Mouse (Mus musculus): ENCODE data around the gene Arpc1a. TPM values are rescaled to one million over a fixed set of nuclear protein-coding genes. Genes with fewer than 3 reads are reported as not detected.

Gene Arpc1a
- polyA plus RNA-seq, 1 experiment: 149 TPM

DNA sequence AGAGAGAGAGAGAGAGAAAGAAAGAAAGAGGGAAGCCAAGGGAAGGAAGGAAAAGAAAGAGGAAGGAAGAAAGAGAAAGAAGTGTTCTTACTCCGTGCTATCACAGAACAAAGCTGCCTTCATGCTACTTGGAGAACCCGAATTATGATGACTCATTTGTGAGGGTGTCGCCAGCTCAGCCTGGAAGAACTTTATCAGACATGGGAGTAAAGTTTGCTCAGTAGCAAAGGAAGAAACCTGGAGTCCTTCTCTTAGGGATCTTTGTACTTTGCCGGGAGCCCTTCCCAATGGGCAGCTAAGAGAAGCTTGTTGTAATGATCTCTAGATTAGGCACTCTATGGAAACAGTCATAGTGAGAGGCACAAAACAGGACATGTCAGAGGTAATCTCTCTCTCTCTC lies 19.1 kb downstream of the Arpc1a start:
- H3K27ac ChIP-seq (ENCODE audit: control insufficient read depth, insufficient read depth, low read length): no peak overlapping the region
- TF ChIP-seq POLR2A (IDR thresholded peaks at IDR 0.05; ENCODE audit: control insufficient read depth, extremely low read depth, insufficient read depth, low read length, poor library complexity): no peak
- no peak for TF ChIP-seq CTCF (IDR thresholded peaks at IDR 0.05; ENCODE audit: borderline replicate concordance, control insufficient read depth, extremely low read depth, insufficient read depth, low read length, poor library complexity)

DNA sequence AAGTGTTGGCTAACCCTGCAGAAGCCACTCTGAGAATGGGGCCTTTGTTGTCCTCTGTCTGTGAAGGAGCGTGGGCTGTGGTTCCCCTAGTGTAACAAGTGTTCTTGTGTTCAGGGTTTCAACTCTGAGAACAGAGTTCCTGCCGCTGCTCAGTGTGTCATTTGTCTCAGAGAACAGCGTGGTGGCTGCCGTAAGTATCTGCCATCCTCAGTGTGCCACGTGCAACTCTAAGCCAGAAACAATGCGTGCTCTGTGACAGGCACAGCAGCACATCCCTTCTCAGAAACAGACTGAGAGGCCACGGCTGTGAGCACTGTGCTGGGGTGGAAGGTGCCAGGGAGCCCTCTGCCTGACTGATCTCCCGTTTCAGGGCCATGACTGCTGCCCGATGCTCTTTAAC lies 20.7 kb downstream of the Arpc1a start:
- TF ChIP-seq POLR2A (IDR thresholded peaks at IDR 0.05; ENCODE audit: control insufficient read depth, extremely low read depth, insufficient read depth, low read length, poor library complexity) (no peak), CTCF (IDR thresholded peaks at IDR 0.05; ENCODE audit: borderline replicate concordance, control insufficient read depth, extremely low read depth, insufficient read depth, low read length, poor library complexity) (no peak)
- no peaks in the 10 kb centered on the region for H3K4me1 ChIP-seq (replicated peaks; ENCODE audit: control insufficient read depth, insufficient read depth, low read length)
- H3K36me3 ChIP-seq (ENCODE audit: control insufficient read depth, insufficient read depth, low read length): peaks cover 89% of the 10 kb centered on the region
- no peak overlapping the region for H3K27ac ChIP-seq (ENCODE audit: control insufficient read depth, insufficient read depth, low read length)
- WGBS: 96% methylated on average over 9 of the region's 9 CpGs
- H3K27me3 ChIP-seq (ENCODE audit: control insufficient read depth, insufficient read depth, low read length): no peaks in the 10 kb centered on the region
- no peak overlapping the region for H3K4me3 ChIP-seq (ENCODE audit: control insufficient read depth, insufficient read depth, low read length)
- no peak for DNase-seq

More for the DNA sequence above, 19.1 kb downstream of the Arpc1a start:
- no peaks in the 10 kb centered on the region for H3K4me1 ChIP-seq (replicated peaks; ENCODE audit: control insufficient read depth, insufficient read depth, low read length)
- H3K27me3 ChIP-seq (ENCODE audit: control insufficient read depth, insufficient read depth, low read length): no peaks in the 10 kb centered on the region
- no peak for DNase-seq
- no peak overlapping the region for H3K4me3 ChIP-seq (ENCODE audit: control insufficient read depth, insufficient read depth, low read length)
- WGBS: 87% methylated on average over 4 of the region's 4 CpGs
- peaks cover 92% of the 10 kb centered on the region for H3K36me3 ChIP-seq (ENCODE audit: control insufficient read depth, insufficient read depth, low read length)

DNA sequence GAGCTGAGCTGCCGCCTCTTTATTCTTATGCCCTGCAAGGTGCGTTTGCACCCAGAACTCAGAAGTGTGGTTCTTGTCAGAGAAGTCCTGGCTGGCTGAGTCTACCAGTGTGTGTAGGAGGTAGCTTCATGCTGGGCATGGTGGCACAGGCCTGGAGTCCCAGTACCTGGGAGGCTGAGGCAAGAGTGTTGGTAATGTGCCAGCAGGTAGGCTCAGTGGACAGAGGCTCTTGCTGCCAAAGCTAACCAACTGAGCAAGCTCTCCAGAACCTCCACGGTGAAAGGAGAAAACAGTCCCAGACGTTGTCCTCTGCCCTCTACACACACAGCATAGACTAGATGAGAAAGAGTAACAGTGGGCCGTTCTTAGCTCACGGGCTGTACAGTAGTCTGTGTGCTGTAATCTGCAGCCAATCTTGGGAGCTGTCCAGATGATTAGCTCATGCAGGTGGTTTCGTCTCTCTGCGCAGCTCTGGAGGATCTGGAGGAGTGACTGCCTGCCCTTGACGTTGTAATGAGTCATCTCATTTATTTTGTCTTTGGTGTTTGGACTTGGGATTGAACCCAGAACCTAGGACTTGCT lies 22.2 kb downstream of the Arpc1a start:
- DNase-seq: no peak
- no peaks in the 10 kb centered on the region for H3K27me3 ChIP-seq (ENCODE audit: control insufficient read depth, insufficient read depth, low read length)
- no peak overlapping the region for H3K4me3 ChIP-seq (ENCODE audit: control insufficient read depth, insufficient read depth, low read length)
- H3K4me1 ChIP-seq (replicated peaks; ENCODE audit: control insufficient read depth, insufficient read depth, low read length): no peaks in the 10 kb centered on the region
- 95% methylated on average over 9 of the region's 9 CpGs for WGBS
- peaks cover 75% of the 10 kb centered on the region for H3K36me3 ChIP-seq (ENCODE audit: control insufficient read depth, insufficient read depth, low read length)
- no peak overlapping the region for H3K27ac ChIP-seq (ENCODE audit: control insufficient read depth, insufficient read depth, low read length)
- TF ChIP-seq POLR2A (IDR thresholded peaks at IDR 0.05; ENCODE audit: control insufficient read depth, extremely low read depth, insufficient read depth, low read length, poor library complexity): no peak
- no peak for TF ChIP-seq CTCF (IDR thresholded peaks at IDR 0.05; ENCODE audit: borderline replicate concordance, control insufficient read depth, extremely low read depth, insufficient read depth, low read length, poor library complexity)

DNA sequence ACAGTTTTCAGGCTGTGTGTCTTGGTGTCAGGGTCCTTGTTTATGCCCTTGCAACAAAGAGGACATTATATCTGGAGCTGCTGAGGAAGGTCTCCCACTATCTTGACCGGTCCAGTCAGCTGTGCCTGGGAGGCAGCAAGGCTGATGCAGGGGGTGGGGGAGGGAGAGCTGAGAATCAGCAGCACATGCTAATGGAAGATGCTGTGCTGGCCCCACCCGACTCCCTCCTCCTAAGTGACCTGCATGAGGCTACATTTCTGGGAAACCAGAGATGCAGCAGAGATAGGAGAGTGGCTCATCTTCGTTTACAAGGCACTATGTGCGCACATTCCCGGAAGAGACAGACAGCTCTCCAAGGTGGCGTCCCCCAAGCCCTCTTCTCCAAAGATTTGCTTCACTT lies 26.8 kb downstream of the Arpc1a start:
- 94% methylated on average over 6 of the region's 6 CpGs for WGBS
- peaks cover 33% of the 10 kb centered on the region for H3K36me3 ChIP-seq (ENCODE audit: control insufficient read depth, insufficient read depth, low read length)
- TF ChIP-seq POLR2A (IDR thresholded peaks at IDR 0.05; ENCODE audit: control insufficient read depth, extremely low read depth, insufficient read depth, low read length, poor library complexity) (no peak), CTCF (IDR thresholded peaks at IDR 0.05; ENCODE audit: borderline replicate concordance, control insufficient read depth, extremely low read depth, insufficient read depth, low read length, poor library complexity) (no peak)
- H3K4me1 ChIP-seq (replicated peaks; ENCODE audit: control insufficient read depth, insufficient read depth, low read length): peaks cover 10% of the 10 kb centered on the region
- DNase-seq: no peak
- no peak overlapping the region for H3K27ac ChIP-seq (ENCODE audit: control insufficient read depth, insufficient read depth, low read length)
- H3K27me3 ChIP-seq (ENCODE audit: control insufficient read depth, insufficient read depth, low read length): no peaks in the 10 kb centered on the region
- H3K4me3 ChIP-seq (ENCODE audit: control insufficient read depth, insufficient read depth, low read length): no peak overlapping the region

DNA sequence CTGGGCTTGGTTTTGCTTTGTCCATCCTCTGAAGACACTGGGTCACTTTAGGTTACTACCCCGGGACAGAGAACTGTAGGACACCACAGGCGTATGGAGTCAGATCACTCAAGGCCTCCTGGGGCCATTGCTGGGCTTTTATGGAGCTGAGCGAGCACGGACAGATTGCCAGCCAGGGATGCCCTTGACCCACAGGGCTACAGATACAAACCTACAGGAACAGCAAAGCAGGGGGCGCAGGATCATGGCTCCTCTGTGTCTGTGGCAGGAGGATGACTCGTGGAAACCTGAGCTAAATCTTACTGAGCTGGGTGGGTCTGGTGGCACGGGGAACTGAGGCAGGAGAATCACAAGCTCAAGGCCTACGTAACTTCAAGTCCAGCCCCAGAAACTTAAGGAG lies 28.9 kb downstream of the Arpc1a start:
- H3K36me3 ChIP-seq (ENCODE audit: control insufficient read depth, insufficient read depth, low read length): peaks cover 12% of the 10 kb centered on the region

DNA sequence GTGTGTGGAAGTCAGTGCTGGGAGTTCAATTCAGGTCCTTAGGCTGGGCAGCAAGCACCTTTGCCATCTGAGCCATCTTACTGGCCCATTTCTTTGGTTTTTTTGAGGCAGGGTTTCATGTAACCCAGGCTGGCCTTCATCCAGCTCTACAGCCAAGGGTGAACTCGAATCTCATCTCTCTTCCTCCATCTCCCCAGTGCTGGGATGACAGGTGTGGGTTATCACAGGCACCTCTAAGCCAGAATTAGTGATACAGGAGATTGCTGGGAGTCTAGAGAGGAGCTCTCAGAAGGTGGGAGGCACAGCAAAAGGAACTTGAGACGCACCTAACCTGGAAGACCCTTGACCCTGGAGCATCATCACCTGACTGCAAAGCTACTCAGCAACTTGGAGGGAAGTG lies 29.8 kb downstream of the Arpc1a start:
- 25% methylated on average over 2 of the region's 2 CpGs for WGBS
- TF ChIP-seq CTCF (IDR thresholded peaks at IDR 0.05; ENCODE audit: borderline replicate concordance, control insufficient read depth, extremely low read depth, insufficient read depth, low read length, poor library complexity): no peak
- no peak for TF ChIP-seq POLR2A (IDR thresholded peaks at IDR 0.05; ENCODE audit: control insufficient read depth, extremely low read depth, insufficient read depth, low read length, poor library complexity)
- H3K36me3 ChIP-seq (ENCODE audit: control insufficient read depth, insufficient read depth, low read length): peaks cover 7% of the 10 kb centered on the region
- no peak overlapping the region for H3K27ac ChIP-seq (ENCODE audit: control insufficient read depth, insufficient read depth, low read length)
- DNase-seq: no peak
- no peaks in the 10 kb centered on the region for H3K27me3 ChIP-seq (ENCODE audit: control insufficient read depth, insufficient read depth, low read length)
- H3K4me3 ChIP-seq (ENCODE audit: control insufficient read depth, insufficient read depth, low read length): peak overlapping the region; percentile 59; the same call in 1 of the 2 replicates
- peaks cover 22% of the 10 kb centered on the region for H3K4me1 ChIP-seq (replicated peaks; ENCODE audit: control insufficient read depth, insufficient read depth, low read length)

More for the DNA sequence above, 28.9 kb downstream of the Arpc1a start:
- 92% methylated on average over 8 of the region's 8 CpGs for WGBS
- no peak for DNase-seq
- H3K27me3 ChIP-seq (ENCODE audit: control insufficient read depth, insufficient read depth, low read length): no peaks in the 10 kb centered on the region
- H3K4me3 ChIP-seq (ENCODE audit: control insufficient read depth, insufficient read depth, low read length): no peak overlapping the region
- H3K4me1 ChIP-seq (replicated peaks; ENCODE audit: control insufficient read depth, insufficient read depth, low read length): peaks cover 22% of the 10 kb centered on the region
- no peak for TF ChIP-seq POLR2A (IDR thresholded peaks at IDR 0.05; ENCODE audit: control insufficient read depth, extremely low read depth, insufficient read depth, low read length, poor library complexity)
- H3K27ac ChIP-seq (ENCODE audit: control insufficient read depth, insufficient read depth, low read length): no peak overlapping the region

DNA sequence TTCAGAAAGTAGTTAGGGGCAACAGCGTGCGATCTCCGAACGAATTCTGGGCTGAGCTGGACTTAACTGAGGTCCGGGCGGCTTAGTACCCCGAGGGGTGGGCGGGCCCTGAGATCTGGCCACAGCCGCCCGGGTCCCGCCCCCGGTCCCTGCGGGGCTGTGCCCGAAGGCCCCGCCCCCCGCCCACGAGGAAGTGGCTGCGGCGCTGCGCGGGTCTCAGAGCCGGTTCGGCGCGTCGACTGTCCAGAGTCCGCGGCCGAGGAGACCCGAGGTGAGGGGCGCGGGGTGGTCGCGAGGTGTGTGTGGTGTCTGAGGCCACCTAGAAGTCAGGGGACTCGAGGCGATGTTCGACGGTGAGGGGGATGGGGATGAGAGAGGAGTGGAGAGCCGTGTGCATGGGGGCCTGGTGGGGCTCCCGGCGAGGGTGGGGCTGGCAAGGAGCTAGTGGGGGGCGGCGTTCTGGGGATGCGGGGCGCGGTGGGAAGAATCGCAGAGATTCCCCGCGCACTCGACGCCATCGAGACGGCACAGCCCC lies 30.5 kb downstream of the Arpc1a start, which contains the start of gene Arpc1b:
Gene Arpc1b (plus strand): TSS at position 145 of the 535 bp plus-strand sequence.
- no peak for TF ChIP-seq CTCF (IDR thresholded peaks at IDR 0.05; ENCODE audit: borderline replicate concordance, control insufficient read depth, extremely low read depth, insufficient read depth, low read length, poor library complexity)
- peak; percentile 41; the same call in 1 of the 2 replicates for TF ChIP-seq POLR2A (IDR thresholded peaks at IDR 0.05; ENCODE audit: control insufficient read depth, extremely low read depth, insufficient read depth, low read length, poor library complexity)
- H3K27me3 ChIP-seq (ENCODE audit: control insufficient read depth, insufficient read depth, low read length): no peaks in the 10 kb centered on the region

More for the DNA sequence above, 30.5 kb downstream of the Arpc1a start, which contains the start of gene Arpc1b:
- Histone ChIP-seq H3K4me1 (replicated peaks; ENCODE audit: control insufficient read depth, insufficient read depth, low read length) (peaks cover 22% of the 10 kb centered on the region), H3K4me3 (ENCODE audit: control insufficient read depth, insufficient read depth, low read length) (peak within 1 kb of the TSS; percentile 59), H3K27ac (ENCODE audit: control insufficient read depth, insufficient read depth, low read length) (peak within 1 kb of the TSS; percentile 19), H3K36me3 (ENCODE audit: control insufficient read depth, insufficient read depth, low read length) (peaks cover 3% of the 10 kb centered on the region)
- under 1% methylated on average over 48 of the region's 53 CpGs for WGBS
- DNase-seq: peak; percentile 73

Measured in thymus, adult 2 months (tissue).